Mouse (Mus musculus) cerebral cortex, adult 2 months (tissue): ENCODE results near the gene Fam53b.

Experiments
- WGBS: fragments of 180-500 bp; shearing (Covaris S2); methylation state at CpG from one replicate; pipeline ENCODE4 v1.1.7; 2018; 5-methylcytosine and 5-hydroxymethylcytosine counted together

Gene Fam53b

GRCm38 (mm10) chr7:132681296-132681695 is 132.4 kb downstream of the Fam53b start:
- 79% methylated on average over 11 of the region's 11 CpGs for WGBS

DNA sequence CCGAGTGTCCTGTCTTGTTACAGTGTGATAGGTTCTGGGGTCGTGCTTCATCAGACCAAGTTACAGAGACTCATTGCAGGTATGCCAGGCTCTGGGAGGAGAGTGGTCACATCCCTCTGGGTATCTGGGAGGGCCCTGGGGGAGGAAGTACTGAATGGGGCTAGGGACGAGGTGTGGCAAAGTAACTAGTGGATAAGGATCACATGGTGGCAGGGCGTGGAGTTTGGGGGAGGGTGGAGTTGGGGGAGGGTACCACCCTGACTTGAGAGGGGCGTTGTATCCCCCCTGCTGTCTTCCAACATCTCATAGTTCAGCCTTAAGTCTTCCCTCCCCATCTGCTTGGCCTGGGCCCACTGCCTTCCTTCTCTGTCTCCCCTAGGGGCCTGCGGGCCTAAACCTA is 134.1 kb downstream of the Fam53b start:
- WGBS: 92% methylated on average over 6 of the region's 6 CpGs

DNA sequence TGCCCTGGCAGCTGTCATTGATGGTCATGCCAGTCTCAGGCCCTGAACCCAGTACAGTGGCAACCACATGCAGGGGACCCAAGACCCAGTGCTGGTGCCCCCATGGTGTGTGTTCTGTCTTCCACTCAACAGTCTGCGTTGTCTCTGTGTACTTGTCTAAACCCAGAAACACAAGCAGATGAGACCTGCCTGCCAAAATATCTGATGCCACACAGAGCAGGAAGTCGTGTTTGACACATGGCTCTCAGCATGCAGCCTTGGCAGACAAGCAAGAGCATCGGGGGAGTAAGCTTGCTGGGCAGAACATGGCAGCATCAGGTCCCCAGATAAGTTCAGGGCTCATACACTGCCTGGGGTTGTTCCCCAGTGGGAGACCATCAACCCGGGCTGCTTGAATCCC is 134.6 kb downstream of the Fam53b start:
- WGBS: 38% methylated on average over 4 of the region's 4 CpGs

DNA sequence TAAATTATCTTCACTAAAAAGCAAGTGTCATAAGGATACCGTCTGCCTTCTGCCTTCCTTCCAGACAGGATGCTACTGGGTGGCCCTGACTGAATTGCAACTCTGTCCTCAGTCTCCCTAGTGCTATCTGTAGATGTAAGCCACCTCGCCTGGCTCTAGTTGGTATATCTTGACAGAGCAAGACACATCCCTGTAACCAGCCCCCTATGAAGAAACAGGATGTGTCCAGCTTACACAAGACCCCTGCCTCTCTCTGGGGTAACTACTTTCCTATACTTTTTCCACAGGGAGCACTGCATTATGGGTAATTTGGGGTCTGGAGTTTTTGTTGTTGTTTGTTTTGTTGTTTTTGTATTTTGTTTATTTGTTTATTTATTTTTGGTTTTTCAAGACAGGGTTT is 137.8 kb downstream of the Fam53b start:
- 93% methylated on average over 2 of the region's 2 CpGs for WGBS

GRCm38 (mm10) chr7:132673931-132674755 is 139.5 kb downstream of the Fam53b start:
- 70% methylated on average over 17 of the region's 17 CpGs for WGBS

DNA sequence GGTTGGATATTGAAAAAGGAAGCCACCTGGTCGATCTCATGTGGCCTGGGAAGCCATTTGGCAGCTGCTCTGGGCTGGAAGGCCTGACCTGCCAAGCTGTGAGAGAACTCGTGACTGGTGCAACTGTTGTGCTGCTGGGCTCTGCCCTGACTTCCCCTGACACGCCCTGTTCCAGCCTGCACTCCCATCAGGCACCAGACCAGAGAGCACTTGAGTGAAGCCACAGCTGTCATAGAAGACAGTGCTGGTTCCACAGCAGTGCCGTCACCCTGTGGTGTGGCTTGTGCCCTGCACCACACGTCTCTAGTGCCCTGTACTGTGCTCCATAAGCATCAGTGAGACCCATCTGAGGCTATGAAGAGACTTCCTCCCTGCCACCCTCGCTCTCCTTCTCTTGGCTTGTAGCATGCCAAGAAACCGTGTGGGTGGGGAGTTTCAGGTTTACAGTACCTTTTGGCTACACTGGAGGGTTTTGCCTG is 141.2 kb downstream of the Fam53b start:
- 50% methylated on average over 7 of the region's 7 CpGs for WGBS

DNA sequence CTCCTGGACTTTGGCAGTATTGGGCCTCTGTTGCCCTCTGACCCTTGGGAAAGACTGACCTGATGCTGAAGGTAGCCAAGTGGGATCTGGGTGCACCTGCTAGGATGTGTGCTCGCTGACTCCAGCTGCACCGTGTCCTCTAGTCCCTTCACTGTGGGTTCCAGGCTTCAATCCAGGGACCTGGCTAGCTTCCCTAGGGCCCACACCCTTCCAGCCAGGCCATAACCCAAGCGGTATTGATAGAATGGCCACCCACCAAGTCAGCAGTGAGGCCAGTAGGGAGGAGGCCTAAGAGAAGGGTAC is 142.9 kb downstream of the Fam53b start:
- 65% methylated on average over 3 of the region's 3 CpGs for WGBS

DNA sequence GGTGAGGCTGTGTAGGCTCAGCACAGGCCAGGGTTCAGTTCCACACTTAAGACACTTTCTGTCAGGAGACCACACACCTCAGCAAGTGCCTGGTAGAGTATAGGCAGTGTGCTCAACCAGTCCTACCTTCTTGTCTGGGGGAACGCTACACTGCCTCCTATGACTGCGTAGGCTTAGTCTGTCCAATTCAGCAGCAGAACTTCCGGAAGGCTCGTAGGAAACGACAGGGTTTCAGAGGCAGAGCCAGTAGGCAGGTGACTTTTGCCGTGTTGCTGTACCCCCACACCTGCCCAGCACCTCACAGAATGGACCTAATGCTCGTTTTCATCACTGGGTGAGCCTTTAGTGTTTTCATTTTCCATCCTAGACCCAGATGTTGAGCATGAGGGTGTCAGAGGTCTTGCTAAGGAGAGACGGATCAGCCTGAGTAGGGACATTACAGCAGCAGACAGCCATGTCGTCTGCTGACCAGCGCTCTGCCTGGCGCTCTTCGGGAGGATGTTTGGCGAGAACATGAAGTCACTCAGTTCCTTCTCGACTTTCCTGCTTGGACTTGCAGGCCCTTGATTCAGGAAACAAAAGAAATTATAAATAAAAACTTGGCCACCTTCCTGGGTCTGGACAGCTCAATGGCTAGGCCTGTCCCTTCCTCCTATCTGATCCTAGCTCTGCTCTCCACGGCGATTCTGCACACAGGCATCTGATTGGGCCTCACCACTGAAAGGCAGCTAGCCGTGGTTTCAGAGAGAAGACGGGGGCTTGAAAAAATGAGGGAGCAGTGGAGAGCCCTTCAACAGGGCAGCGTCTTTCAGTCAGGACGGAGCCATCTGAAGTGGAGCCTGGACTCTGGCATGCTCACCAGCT is 143.5 kb downstream of the Fam53b start:
- 85% methylated on average over 20 of the region's 20 CpGs for WGBS

GRCm38 (mm10) chr7:132668604-132669003 is 145.1 kb downstream of the Fam53b start:
- 44% methylated on average over 2 of the region's 2 CpGs for WGBS

GRCm38 (mm10) chr7:132666516-132666915 is 147.2 kb downstream of the Fam53b start:
- WGBS: 96% methylated on average over 4 of the region's 4 CpGs

DNA sequence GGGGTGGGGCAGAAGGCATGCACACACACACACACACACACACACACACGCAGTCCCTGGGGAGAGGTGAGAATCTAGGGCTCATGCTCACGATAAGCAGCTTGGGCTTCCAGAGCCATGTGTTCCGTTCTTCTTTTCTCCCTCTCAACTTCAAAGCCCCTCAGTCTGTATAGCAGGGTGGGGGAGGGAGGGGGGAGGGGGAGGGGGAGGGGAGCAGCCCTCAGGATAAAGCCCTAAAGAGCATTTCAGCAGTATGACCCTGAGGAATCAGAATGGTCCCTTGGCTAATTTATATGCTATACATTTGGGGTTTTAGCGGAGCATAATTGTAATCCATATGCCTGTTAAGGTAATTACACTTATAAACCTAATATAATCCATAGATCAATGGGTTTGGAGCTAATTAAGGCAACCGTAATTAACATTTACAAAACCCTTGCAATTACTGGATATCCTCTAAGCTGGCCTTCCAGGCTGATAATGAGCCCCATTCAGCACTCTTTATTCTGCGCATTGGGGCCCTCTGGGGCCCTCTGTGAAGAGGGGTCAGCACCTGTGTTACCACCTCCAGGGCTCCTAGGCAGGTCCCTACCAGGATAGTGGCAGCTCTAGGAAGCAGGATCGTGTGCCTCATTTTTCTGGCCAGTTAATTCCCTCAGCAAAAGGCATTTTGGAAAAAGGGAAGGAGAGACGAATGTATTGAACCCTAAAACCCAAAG is 147.9 kb downstream of the Fam53b start:
- WGBS: 89% methylated on average over 8 of the region's 8 CpGs

DNA sequence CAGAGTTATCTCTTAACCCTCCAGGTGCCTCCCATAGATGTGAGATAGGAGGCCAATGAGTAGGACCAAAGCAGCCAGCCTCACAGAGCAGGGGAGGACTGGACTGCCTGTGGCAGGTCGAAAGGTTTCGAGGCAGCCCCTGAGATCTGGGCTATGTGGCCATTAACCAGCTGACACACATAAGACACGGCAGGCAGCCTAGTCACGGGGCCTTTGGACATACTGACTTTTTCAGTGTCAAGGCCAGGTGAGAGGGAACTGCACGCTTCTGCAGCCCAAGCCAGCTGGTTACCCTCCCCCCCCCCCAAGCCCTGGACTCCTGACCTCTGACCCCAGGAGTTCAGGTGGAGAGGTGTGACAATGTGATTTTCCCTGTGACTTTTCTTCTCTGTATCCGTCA is 148.9 kb downstream of the Fam53b start:
- WGBS: 94% methylated on average over 6 of the region's 6 CpGs

DNA sequence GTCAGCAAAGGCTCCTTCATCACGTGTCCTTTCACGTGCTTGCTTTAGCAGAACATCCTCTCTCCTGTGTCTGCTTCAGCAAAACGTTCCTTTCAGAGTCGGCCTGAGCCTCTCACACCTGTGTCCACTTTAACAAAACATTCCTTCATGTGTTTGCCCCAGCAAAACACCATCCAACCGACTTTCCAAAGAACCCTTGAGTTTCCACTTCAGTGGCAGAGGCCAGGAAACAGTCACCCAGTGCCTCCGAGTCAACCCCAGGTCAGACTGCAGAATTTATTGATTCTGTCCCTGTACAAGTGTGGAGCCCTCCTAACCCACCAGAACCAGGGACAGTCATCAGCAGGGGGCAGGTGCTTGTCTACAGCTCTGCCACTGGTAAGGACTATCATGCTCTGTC is 150.9 kb downstream of the Fam53b start:
- WGBS: 84% methylated on average over 6 of the region's 6 CpGs
